Mouse (Mus musculus): ENCODE results near the gene Fbxl3. TPM values are rescaled to one million over a fixed set of nuclear protein-coding genes. Genes with fewer than 3 reads are reported as not detected.
A peak's percentile ranks its signal among the peaks of the same experiment; 100 is the strongest.

Fbxl3 gene
- 28.2 and 79.8 TPM in 2 replicates for polyA plus RNA-seq (2012; rRNA removed)

- Histone ChIP-seq H3K4me3 (ENCODE audit: low read depth, low read length) (peak within 1 kb of the TSS; percentile 97), H3K4me1 (ENCODE audit: control insufficient read depth, insufficient read depth, insufficient read length, low read length) (peaks cover 20% of the 10 kb centered on the region), H3K36me3 (ENCODE audit: control insufficient read depth, insufficient read depth, low read length) (peaks cover 7% of the 10 kb centered on the region), H3K27ac (ENCODE audit: insufficient read depth, low read depth, low read length) (peak within 1 kb of the TSS; percentile 98), H3K27me3 (ENCODE audit: control insufficient read depth, insufficient read depth, low read length) (no peaks in the 10 kb centered on the region)
- WGBS = under 1% methylated on average over 88 of the region's 88 CpGs
- TF ChIP-seq POLR2A (IDR thresholded peaks at IDR 0.05; ENCODE audit: low read depth, low read length) = peak; percentile 38; the same call in 1 of the 2 replicates
- no peak for TF ChIP-seq CTCF (IDR thresholded peaks at IDR 0.05; ENCODE audit: extremely low read depth, insufficient read length, insufficient replicate concordance, low read depth, low read length)
Observed at GRCm38 (mm10) chr14:103099238-103099933, at the start of gene Fbxl3. Gene Fbxl3, minus strand, starts transcription at chr14:103099566.

GRCm38 (mm10) chr14:103131991-103132390 is 32.6 kb upstream of the Fbxl3 start:
- H3K4me1 ChIP-seq (ENCODE audit: control insufficient read depth, insufficient read depth, insufficient read length, low read length) = no peaks in the 10 kb centered on the region
- H3K4me3 ChIP-seq (ENCODE audit: low read depth, low read length) = no peak overlapping the region
- TF ChIP-seq POLR2A (IDR thresholded peaks at IDR 0.05; ENCODE audit: low read depth, low read length) (no peak), CTCF (IDR thresholded peaks at IDR 0.05; ENCODE audit: extremely low read depth, insufficient read length, insufficient replicate concordance, low read depth, low read length) (peak; percentile 61; the same call in 1 of the 2 replicates)
- WGBS = 53% methylated on average over 2 of the region's 2 CpGs
- H3K27me3 ChIP-seq (ENCODE audit: control insufficient read depth, insufficient read depth, low read length) = no peaks in the 10 kb centered on the region
- H3K27ac ChIP-seq (ENCODE audit: insufficient read depth, low read depth, low read length) = no peak overlapping the region
- peaks cover 23% of the 10 kb centered on the region for H3K36me3 ChIP-seq (ENCODE audit: control insufficient read depth, insufficient read depth, low read length)

GRCm38 (mm10) chr14:103125756-103126155 is 26.4 kb upstream of the Fbxl3 start:
- Histone ChIP-seq H3K27me3 (ENCODE audit: control insufficient read depth, insufficient read depth, low read length) (no peaks in the 10 kb centered on the region), H3K36me3 (ENCODE audit: control insufficient read depth, insufficient read depth, low read length) (peaks cover 22% of the 10 kb centered on the region), H3K27ac (ENCODE audit: insufficient read depth, low read depth, low read length) (no peak overlapping the region), H3K4me3 (ENCODE audit: low read depth, low read length) (no peak overlapping the region), H3K4me1 (ENCODE audit: control insufficient read depth, insufficient read depth, insufficient read length, low read length) (no peaks in the 10 kb centered on the region)
- TF ChIP-seq CTCF (IDR thresholded peaks at IDR 0.05; ENCODE audit: extremely low read depth, insufficient read length, insufficient replicate concordance, low read depth, low read length) (no peak), POLR2A (IDR thresholded peaks at IDR 0.05; ENCODE audit: low read depth, low read length) (no peak)
- 76% methylated on average over 6 of the region's 6 CpGs for WGBS

GRCm38 (mm10) chr14:103114994-103115670 is 15.8 kb upstream of the Fbxl3 start:
- TF ChIP-seq CTCF (IDR thresholded peaks at IDR 0.05; ENCODE audit: extremely low read depth, insufficient read length, insufficient replicate concordance, low read depth, low read length) (no peak), POLR2A (IDR thresholded peaks at IDR 0.05; ENCODE audit: low read depth, low read length) (no peak)
- H3K27ac ChIP-seq (ENCODE audit: insufficient read depth, low read depth, low read length) = peak overlapping the region; percentile 76
- no peak overlapping the region for H3K4me3 ChIP-seq (ENCODE audit: low read depth, low read length)
- H3K4me1 ChIP-seq (ENCODE audit: control insufficient read depth, insufficient read depth, insufficient read length, low read length) = peaks cover 6% of the 10 kb centered on the region; the same call in 1 of the 2 replicates
- H3K36me3 ChIP-seq (ENCODE audit: control insufficient read depth, insufficient read depth, low read length) = peaks cover 15% of the 10 kb centered on the region
- 50% methylated on average over 3 of the region's 3 CpGs for WGBS
- H3K27me3 ChIP-seq (ENCODE audit: control insufficient read depth, insufficient read depth, low read length) = no peaks in the 10 kb centered on the region

- Histone ChIP-seq H3K4me3 (ENCODE audit: low read depth, low read length) (no peak overlapping the region), H3K36me3 (ENCODE audit: control insufficient read depth, insufficient read depth, low read length) (peaks cover 7% of the 10 kb centered on the region), H3K27me3 (ENCODE audit: control insufficient read depth, insufficient read depth, low read length) (no peaks in the 10 kb centered on the region), H3K27ac (ENCODE audit: insufficient read depth, low read depth, low read length) (peak overlapping the region; percentile 34; the same call in 1 of the 2 replicates), H3K4me1 (ENCODE audit: control insufficient read depth, insufficient read depth, insufficient read length, low read length) (peaks cover 6% of the 10 kb centered on the region; the same call in 1 of the 2 replicates)
- TF ChIP-seq POLR2A (IDR thresholded peaks at IDR 0.05; ENCODE audit: low read depth, low read length) (no peak), CTCF (IDR thresholded peaks at IDR 0.05; ENCODE audit: extremely low read depth, insufficient read length, insufficient replicate concordance, low read depth, low read length) (no peak)
- WGBS = 59% methylated on average over 3 of the region's 3 CpGs
Observed at GRCm38 (mm10) chr14:103112606-103113363, 13.4 kb upstream of the Fbxl3 start.

- Histone ChIP-seq H3K4me1 (ENCODE audit: control insufficient read depth, insufficient read depth, insufficient read length, low read length) (peaks cover 8% of the 10 kb centered on the region; the same call in 1 of the 2 replicates), H3K4me3 (ENCODE audit: low read depth, low read length) (no peak overlapping the region), H3K36me3 (ENCODE audit: control insufficient read depth, insufficient read depth, low read length) (peaks cover 3% of the 10 kb centered on the region; the same call in 1 of the 2 replicates), H3K27ac (ENCODE audit: insufficient read depth, low read depth, low read length) (no peak overlapping the region), H3K27me3 (ENCODE audit: control insufficient read depth, insufficient read depth, low read length) (no peaks in the 10 kb centered on the region)
- TF ChIP-seq CTCF (IDR thresholded peaks at IDR 0.05; ENCODE audit: extremely low read depth, insufficient read length, insufficient replicate concordance, low read depth, low read length) (no peak), POLR2A (IDR thresholded peaks at IDR 0.05; ENCODE audit: low read depth, low read length) (no peak)
- WGBS = 84% methylated on average over 4 of the region's 4 CpGs
Observed at GRCm38 (mm10) chr14:103109971-103110370, 10.6 kb upstream of the Fbxl3 start.
